Mouse (Mus musculus): ENCODE results near the gene Sh3bgrl2.

Sh3bgrl2 gene

GRCm38 (mm10) chr9:83679626-83680025 lies 131.5 kb downstream of the Sh3bgrl2 start:
- DNase-seq (ENCODE audit: low spot score), result no peak

DNA sequence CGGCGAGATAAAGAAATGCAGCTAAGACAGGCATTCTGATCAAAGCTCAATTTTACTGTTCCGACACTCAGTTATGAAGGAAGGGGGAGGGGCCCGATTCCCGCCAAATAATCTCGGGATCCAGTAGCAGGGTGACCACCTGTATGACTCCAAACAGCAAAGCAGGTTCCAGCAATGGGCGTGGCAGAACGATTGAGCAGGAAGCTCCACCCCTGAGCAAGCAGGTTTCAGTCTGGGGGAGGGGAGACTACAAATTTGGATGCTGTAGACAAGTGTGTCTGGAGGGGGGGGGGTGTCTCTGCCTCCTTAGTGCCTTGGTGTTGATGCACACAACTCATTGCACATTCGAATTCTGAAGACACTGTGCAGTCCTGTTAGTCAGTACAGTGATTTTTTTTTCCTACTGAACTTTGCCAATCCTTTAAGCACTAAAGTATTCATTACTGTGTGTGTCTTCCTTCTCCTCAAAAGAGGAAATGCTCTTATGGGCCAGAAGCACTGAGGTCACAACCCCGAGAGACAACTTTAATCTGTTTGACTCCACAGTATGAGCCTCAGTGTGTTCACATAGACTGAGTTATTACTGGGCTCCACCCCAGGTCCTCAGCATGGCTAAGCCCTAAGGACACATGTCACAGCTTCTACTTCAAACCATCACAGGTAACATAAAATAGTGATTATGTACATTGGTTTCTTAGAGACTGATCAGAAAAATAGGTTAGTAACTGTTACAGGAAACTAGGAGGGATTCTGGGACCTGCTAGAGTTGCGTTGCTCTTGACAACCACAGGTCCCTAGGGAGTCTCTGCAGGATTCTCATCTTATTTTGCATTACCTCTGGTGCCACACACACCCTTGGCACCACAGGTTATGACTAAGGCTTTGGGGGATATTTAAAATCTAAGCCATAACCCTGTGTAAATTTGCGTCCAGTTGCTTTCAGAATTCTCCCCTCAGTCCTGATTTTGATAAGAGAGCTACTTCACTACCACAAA lies 133.8 kb downstream of the Sh3bgrl2 start:
- DNase-seq (ENCODE audit: low spot score), result no peak

- peak; percentile 7 for DNase-seq (ENCODE audit: low spot score)
Observed at GRCm38 (mm10) chr9:83686511-83687100, 138.5 kb downstream of the Sh3bgrl2 start.

DNA sequence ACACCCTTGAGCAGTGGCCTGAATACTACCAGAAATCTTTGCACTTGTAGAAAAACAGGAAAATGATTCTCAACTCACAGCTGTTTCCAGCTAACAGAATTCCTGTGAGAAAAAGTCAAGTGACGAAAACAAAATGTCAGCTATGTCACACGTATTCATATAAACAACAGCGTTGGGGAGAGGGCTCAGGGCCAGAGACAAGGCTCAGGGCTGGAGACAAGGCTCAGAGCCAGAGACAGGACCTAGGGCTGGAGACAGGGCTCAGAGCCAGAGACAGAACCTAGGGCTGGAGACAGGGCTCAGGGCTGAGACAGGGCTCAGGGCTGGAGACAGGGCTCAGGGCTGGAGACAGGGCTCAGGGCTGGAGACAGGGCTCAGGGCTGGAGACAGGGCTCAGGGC lies 139.8 kb downstream of the Sh3bgrl2 start:
- DNase-seq (ENCODE audit: low spot score), result no peak

Measured in yolk sac, embryonic 10.5 days (tissue).